Mouse (Mus musculus) Muller cell, postnatal 12 days (primary cell): ENCODE data around the gene Mtg2.

Experiments used
- DNase-seq: peaks from one replicate; pipeline ENCODE4 v3.0.0-alpha.2; 2015; ENCODE audit errors: inconsistent ontology term

The Mtg2 gene

DNA sequence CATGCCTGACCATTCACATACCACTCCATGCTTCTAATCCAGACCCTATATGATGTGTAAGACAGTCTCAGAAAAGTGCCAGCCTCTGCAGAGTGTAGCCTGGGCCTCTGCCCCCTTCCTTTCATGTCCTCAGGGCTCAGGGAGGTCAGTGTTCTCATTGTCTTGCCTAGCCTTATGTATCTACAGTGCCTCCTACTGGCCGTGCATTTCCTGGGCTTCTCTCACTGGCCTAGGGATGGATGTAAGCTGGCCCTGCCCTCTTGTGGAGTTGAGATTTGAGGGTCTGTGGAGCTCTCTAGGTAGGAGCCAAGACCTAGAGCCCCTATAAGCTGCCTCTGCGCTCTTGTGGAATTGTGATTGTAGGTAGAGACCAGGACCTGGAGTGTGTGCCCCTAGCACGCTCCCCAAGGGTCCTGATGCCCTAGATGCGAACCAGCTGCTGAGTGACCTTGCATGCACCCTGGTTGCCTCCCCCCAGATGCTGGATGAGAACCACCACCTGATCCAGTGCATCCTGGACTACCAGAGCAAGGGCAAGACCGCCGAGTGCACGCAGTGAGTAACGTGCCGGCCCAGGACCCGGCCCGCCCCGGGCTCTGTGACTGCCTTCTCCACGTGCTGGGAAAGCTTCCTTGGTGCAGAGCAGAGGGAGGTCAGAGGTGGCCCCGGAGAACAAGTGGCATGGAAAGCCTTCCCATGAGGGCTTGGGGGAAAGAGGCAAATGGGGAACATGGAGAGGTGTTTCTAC lies 18.2 kb upstream of the Mtg2 start:
- DNase-seq, result no peak

DNA sequence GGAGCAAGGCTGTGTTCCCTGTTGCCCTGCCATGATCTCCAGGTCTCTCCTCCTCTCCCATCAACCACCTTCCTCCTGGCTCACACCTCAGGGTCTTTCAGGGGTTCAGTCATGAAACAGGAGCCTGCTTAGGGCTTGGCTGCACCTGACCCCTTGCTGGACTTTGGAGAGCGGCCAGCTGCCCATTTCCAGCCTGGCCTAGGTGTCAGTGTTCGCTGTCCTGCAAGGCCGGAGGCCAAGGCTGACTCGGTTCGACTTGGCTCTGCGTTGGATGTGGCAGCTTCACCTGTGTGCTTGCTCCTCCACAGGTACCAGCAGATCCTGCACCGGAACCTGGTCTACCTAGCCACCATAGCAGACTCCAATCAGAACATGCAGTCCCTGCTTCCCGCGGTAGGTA lies 17.4 kb upstream of the Mtg2 start:
- no peak for DNase-seq

DNA sequence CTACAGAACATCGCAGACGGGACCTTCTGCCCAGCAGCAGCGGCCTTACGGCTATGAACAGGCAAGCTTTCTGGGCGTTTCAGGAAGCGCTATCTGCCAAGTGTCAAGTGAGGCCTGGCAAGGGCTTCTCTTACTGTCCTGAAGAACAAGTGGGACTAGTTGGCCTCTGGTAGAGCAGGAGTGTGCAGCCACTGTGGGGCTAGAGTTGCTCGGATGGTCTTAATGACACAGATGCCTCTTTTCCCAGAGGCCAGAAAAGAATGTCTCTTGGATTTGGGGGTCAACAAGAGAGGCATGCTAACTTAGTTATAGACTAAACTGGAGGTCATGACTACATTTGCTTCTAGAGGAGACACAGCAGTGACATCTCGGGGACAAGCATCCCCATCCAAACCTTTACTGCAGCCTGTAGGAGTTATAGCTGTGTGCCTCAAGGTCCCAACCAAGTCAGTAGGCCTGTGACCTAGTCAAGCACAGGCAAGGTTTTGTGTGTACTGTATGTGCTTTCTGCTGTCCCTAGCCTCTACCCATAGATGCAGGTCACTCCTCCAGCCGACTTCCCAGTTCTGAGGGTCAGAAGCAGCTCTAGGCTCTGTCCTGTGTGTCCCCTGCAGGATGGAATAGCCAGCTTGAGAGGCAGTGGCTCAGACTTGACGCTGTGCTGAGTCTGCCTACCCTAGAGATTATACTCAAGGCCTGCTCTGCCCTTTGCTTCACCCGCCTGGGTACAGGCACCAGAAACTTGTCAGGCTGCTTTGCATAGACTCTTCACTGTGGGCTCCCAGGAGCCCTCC lies 6.9 kb upstream of the Mtg2 start:
- DNase-seq, result no peak

DNA sequence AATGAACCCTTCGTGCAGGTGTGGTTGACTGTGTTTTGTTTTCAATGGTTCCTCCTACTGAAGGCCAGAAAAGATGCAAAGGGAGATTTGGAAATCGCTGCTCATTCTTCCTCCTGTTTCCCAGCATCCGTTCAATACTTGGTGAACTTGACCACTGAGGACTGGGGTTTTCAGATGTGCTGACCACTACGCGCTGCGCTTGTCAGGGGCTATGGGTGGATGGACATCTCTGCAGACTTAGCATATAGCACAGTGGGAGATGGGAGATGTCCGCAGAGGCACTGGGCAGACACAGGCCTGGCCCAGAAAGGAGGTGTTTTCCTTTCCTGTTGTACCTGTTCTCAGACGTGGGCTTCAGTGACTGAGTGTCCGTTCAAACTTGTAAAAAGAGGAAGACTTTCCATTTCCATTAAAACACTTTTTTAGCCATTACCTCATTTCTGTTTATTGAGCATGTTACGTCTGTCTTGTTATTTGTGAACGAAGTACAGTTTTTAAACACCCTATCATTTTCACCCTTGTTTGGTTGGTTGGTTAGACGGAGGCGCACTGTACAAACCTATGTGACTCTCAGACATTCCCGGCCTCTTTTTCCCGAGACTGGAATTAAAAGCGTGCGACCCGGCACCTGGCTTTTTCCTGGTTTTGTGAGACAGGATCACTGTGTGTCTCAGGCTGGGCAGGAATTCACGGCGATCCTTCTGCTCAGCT lies 463 bp upstream of the Mtg2 start:
- DNase-seq, result no peak

DNA sequence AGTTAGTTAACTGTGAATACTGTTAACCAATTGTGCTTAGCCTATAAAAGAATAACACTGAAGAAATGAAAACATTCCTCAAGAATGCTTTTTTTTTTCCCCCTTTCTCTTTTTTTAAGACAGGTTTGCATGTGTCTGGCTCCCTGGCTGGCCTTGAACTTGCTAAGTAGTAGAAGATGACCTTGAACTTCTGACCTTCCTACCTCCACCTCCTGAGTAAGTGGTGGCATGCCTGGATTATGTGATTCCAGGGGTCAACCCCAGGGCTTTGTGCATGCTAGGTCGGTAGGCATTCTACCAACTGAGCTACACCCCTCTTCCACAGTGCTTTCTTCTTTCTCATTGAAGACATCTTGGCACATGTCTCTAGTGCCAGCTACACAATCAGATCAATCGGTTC lies 1.3 kb downstream of the Mtg2 start:
- no peak for DNase-seq

DNA sequence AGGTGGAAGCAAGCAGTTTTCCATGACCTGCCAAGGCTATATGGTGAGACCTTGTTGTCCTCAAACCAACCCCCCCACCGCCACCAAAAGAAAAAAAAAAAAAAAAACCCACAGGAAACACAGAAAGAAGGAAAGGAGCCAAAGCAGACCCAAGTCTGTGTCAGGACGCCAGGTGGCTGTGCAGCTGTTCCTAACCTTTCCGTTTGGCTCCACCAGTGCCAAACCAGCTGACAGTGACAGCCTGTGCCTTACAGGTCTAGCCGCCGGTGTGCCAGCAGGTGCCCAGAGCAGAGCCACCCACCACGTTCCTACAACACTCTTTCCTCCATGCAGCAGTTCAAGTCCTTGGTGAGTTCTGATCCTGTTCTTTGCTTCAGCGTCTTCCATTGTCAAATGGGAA lies 2.5 kb downstream of the Mtg2 start:
- no peak for DNase-seq

DNA sequence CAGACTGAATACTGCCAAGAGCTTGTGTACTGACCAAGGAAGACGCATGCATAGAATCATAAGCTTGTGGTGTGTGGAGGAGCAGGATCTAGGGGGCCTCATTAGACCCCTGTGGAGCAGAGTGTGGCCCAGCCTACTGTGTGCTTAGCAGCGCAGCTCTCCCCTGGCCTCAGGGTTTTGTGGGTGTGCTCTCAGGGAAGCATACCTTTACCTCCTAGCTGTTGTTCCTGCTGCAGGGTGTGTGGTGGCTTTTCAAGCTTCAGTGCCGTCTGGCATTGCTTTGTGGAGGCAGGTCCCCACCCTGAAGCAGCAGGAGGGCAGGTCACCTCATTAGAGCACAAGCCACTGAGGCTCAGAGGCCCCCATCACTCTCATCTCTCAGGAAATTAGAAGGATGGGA lies 7.2 kb downstream of the Mtg2 start:
- DNase-seq, result no peak

DNA sequence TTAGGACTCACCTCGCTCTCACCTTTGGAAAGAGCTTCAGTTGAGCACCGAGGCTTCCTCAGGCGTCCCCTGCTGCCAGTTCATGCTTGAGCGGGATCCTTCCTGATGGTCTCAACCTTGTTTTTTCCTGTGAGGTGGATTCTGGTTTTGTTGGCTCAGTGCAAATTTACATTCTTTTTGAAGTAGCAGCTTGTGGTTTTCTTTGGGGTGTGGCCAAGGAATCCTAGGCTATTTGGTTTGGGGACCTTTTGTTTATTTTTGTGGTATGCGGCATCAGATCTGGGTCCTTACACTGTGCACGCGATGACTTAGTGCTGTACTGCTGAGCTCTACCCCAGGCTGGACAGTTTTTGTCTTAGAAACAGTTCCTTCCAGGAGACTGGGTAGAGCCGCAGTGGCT lies 10.3 kb downstream of the Mtg2 start:
- DNase-seq, result peak; percentile 25

DNA sequence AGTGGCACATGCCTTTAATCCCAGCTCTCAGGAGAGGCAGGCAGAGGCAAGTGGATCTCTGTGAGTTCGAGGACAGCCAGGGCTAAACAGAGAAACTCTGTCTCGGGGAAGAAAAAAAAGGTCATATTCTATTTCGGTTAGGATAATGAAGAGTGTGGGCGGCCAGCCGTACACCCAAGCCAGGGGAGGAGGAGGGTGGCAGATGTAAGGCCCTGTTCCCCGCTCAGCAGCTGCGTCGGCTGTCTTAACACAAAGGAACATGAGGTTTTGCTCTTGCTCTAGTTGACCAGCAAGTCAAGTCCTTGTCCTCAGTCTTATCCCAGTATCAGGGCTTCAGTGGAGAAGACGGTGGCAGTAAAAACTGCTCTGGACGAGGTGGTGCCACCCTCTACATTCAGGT lies 12.7 kb downstream of the Mtg2 start:
- no peak for DNase-seq

DNA sequence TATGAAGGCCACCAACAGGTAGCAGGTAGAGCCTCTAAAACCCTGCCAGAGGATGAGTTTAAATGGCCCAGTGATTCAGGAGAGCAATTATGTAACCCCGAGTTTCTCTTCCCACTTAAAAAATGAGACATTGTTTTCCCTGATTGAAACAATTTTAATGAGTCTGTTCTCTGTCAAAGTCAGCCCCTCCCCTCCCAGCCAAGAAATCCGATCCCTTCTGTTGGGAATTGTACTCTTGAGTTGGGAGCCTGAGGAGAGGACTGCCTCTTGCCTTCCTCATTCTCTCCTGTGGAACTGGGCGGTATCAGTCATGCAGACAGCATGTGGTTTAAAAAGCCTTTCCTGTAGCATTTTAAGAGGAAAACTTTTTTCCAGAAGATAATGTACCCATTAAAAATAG lies 14.2 kb downstream of the Mtg2 start:
- DNase-seq, result peak; percentile 57

DNA sequence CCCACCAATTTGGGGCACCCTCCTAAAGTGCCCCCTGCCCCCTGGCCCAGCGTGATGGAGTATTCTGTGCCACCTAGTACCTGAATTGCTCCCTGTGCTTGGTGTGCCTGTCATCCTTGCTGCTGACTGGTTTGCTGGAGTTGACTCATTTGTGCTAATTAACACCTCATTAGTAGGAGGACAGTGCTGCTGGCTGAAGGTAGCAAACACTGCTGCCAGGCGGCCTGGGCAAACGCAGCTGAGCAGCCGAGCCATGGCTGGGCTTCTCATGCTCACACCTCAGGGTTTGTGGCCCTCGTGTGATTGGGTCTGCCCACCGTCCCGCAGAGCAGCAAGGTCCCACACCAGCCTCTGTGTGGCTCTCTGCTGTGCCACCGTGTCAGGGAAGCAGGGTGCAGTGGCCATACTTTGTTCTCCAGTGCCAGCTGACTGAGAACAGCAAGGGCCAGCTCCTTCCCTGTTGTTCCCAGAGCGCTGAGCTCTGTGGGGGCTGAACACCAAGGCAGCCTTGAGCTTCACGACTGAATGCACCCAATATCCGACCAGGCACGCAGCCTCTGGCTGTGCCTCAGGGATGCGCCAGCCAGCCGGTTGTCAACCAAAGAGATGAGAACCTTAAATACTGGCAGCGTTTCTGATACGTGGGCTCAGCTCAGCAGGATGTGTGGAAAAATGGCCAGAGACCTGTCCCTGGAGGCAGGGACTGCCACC lies 15.7 kb downstream of the Mtg2 start:
- DNase-seq, result peak; percentile 77

DNA sequence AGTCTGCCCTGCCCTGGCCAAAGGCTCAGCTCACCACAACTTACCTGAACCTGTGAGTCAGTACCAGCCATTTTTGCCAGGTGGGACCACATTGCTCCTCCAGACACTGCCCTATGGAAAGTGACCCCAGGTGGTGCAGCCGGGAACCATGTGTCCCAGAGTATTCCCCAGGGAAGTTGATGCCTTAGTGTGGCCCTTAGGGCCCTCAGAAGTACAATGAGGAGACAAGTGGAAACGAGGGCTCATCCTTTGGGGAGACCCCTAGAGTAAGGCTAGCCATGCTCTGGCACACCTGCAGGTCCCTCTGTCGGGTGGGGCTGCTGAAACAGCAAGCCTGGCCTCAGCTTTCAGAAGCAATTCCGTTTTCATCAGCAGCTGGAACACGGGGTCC lies 16.2 kb downstream of the Mtg2 start:
- no peak for DNase-seq

DNA sequence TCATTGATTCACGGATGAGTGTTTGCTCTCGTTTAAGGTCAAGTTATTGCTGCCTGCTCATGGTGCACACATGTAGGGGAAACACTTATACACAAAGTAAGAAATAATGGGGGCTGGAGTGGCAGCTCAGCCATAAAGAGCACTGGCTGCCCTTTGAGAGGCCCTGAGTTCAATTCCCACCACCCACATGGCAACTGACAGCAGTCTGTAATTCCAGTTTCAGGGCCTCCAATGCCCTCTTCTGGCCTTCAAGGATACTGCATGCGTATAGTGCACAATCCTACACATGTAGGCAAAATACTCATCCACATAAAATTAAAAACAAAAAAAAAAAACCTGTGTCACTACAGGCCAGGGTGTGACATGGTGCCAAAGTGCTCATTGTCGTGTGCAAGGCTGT lies 17.1 kb downstream of the Mtg2 start:
- DNase-seq, result no peak

DNA sequence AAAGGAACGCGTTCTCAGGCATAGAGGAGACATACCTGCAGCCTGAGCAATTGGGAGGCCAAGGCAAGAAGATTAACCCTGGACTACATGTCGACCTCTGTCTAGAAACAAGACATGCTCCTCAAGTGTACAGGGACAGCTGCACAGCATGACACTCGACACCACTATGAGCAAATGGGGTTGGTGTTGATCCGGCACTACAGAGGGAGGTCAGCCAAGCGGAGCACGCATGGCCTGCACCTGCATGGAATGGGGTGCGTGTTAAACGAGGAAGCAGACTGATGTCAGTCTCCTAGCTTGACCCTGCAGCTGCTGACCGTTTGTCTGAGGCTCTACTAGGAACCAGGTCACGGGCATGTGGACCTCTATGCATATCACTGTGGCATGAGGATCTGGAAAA lies 19.9 kb downstream of the Mtg2 start:
- no peak for DNase-seq

DNA sequence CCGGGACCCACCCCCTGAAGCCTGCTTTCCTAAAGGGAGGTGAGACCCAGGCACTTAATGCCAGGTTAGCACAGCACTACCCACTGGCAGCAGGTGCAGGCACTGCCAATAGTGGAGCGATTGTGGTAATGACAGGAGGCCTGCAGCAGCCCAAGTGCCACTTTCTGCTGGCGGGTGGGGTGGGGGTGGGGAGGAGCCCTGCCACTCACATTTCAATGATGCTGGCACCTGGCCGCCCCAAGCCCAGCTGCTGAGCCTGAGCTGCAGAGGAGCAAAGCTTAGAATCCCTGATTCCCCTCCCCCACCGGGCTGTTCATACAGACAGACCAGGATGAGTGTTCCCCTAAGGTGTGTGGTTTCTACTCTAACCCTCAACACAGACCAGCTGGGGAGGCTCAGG lies 25.3 kb downstream of the Mtg2 start:
- no peak for DNase-seq

DNA sequence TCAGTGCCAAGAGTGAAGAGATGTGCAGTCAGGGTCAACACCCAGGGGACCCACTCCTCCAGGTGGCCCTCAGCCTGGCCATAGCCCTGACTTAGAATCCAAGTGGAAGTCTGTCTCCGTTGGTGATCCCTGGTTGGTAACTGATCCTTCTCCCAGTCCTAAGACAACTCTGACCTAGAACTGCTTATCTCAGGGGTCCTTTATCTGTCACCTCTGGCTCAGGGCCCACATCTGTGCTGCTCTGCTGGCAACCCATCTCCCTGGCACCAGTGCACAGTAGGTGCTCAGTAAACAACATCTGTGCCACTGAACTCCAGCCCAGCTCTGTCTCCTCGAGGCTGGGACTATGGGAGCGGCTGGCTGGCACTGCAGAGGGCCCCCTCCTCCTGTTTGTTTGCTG lies 27.2 kb downstream of the Mtg2 start:
- no peak for DNase-seq

DNA sequence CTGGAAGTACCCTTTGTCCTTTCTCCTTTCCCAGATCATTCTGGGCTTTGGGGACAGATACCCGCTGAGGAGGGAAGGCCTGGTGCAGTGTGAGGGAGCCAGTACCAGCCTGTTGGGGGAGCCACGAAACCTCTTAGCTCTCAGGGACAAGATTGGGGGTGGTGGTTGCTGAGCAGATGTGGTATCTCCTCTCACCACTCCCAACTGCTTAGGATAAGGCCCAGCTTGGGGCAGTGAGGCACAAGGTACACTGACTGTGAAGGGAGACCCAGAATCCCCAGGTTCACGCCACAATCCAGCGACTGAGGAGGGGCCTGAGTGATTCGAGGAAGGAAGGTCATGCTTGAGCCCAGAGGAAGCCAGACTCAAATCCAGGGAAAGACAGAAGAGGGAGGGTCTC lies 27.8 kb downstream of the Mtg2 start:
- DNase-seq, result no peak

DNA sequence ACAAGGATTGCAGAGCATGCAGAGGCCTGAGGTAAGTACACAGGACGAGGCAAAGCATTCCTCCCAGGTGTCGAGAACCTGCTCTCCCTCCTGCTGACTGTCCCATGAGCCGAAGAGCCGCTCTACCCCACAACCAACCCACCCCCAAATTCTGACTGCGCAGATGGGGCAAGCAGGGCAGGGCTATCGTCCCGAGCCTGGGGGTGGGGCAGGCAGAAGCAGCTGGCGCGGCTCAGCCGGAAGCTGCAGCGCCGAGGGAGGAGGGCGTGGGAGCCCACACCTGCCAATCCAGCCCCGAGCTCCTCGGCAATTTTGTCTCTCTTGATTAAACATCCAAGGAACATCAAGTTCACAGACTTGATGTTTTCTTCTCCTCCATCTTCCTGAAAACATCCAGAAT lies 29.1 kb downstream of the Mtg2 start:
- no peak for DNase-seq

DNA sequence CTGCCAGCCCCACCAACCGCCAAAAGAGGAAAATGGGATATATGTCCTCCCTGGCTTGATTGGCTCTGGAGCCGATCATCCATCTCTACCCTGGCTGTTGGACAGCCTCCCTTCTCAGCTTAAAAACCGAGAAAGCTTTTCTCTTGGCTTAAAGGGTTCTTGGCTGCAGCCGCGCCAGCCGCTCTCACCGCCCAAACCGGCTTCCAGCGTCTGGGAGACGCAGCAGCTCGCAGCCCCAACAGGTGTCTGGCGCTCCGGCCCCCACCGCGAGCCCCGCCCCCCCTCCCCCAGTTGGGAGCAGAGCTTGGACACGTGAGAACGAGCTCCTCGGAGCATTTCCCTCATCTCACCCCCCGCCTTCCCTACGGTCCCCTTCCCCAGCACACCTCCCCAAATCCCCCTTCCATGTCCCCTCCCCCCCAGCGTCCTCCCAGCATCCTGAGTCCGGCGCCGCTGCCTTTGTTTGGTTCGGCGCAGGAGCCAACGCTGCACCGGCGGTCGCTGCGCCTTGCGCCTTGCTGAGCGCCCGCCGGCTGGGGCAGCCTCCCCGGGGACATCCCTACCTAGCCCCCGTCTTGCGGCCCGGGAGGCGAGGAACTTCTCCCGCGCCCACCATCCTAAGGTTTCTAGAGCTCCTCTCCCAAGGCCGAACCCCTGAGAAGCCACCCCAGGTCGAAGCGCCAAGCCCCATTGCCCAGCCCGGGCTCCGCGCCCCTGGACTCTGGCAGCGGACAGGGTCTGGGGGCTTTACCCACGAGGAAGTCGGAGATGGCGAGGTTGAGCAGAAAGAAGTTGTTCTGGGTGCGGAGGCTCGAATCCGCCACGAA lies 33.0 kb downstream of the Mtg2 start:
- no peak for DNase-seq

DNA sequence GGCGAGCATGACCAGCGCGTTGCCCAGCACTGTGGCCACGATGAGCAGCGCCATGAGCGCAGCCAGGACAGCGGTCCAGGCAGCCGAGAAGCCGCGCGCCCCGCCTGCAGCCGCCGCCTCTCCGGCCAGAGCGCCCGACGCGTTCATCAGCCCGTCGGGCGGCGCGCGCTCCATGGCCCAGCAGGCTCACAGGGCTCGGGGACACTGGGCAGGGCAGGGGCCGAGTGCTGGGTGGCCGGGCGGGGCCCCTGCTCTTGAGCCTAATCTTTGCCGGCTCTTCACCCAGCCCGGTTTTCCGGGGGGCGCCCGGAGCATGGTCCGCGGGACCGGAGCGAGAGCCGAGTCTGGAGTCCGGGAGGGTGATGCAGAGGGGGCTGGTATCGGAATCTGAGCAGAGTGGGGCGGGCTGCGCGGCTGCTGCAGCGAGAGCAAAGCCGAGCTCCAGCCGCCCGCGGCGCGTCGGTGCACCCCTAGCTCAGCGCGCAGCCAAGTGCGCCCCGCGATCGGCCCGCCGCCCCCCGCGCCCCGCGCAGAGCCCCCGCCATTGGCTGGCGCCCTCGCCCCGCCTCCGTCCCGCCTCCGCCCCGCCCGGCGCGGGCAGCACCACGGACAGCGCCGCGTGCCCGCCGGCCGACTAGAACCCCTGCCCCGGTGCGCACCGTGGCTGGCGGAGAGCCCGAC lies 33.7 kb downstream of the Mtg2 start, which contains the start of gene Hrh3:
Hrh3 (minus strand) TSS at position 511 of the 681 bp plus-strand sequence.
- peak; percentile 85 for DNase-seq
